Mouse (Mus musculus) heart, embryonic 13.5 days (tissue): ENCODE measurements around the gene Nfyc. TPM values are rescaled to one million over a fixed set of nuclear protein-coding genes. Genes with fewer than 3 reads are reported as not detected.

Experiments
- ATAC-seq: fragments of 200-750 bp; cut with Nextera tagmentation; 2 replicates; pipeline ENCODE4 v1.8.0; 2017; ENCODE audit warnings: moderate TSS enrichment; ENCODE audit not compliant: insufficient number of reproducible peaks, low FRiP score, low TSS enrichment; ENCODE audit errors: extremely low read depth
- H3K27ac ChIP-seq: fragments of 300-500 bp; sonication (generic); replicated peaks from 2 replicates; pipeline ENCODE4 v1.5.1; 2015; ENCODE audit warnings: moderate library complexity, mild to moderate bottlenecking, inconsistent platforms
- H3K27me3 ChIP-seq: fragments of 300-500 bp; sonication (generic); replicated peaks from 2 replicates; pipeline ENCODE4 v1.6.1; 2015; ENCODE audit warnings: mild to moderate bottlenecking, inconsistent platforms
- H3K36me3 ChIP-seq: fragments of 300-500 bp; sonication (generic); 2 replicates; pipeline ENCODE4 v1.6.1; 2015; ENCODE audit warnings: mild to moderate bottlenecking, inconsistent platforms
- H3K4me1 ChIP-seq: fragments of 300-500 bp; sonication (generic); 2 replicates; pipeline ENCODE4 v1.6.1; 2015; ENCODE audit warnings: inconsistent platforms
- H3K4me2 ChIP-seq: fragments of 300-500 bp; sonication (generic); 2 replicates; pipeline ENCODE4 v1.6.1; 2015; ENCODE audit warnings: inconsistent platforms, mild to moderate bottlenecking, moderate library complexity
- H3K4me3 ChIP-seq: fragments of 300-500 bp; sonication (generic); 2 replicates; pipeline ENCODE4 v1.5.1; 2015; ENCODE audit warnings: moderate library complexity, mild to moderate bottlenecking, inconsistent platforms
- H3K9ac ChIP-seq: fragments of 300-500 bp; sonication (generic); 2 replicates; pipeline ENCODE4 v1.6.1; 2015; ENCODE audit warnings: inconsistent platforms, mild to moderate bottlenecking, moderate library complexity
- H3K9me3 ChIP-seq: fragments of 300-500 bp; sonication (generic); 2 replicates; pipeline ENCODE4 v1.6.1; 2016; ENCODE audit warnings: inconsistent platforms
- WGBS: fragments of 180-500 bp; shearing (Covaris S2); methylation state at CpG from one replicate; pipeline ENCODE4 v1.1.7; 2015; ENCODE audit warnings: mixed read lengths; 5-methylcytosine and 5-hydroxymethylcytosine counted together
- polyA plus RNA-seq: library from polyadenylated mRNA; unstranded; fragments of >200 nt; fragmentation: Nextera tagmentation; extraction: Ambion mirVana; gene quantifications from 2 replicates; pipeline ENCODE4 v1.2.1, GENCODE M21; 2015

Nfyc gene
- polyA plus RNA-seq, 1 experiment from 2014 or later: 97.4 TPM

GRCm38 (mm10) chr4:120855360-120856060, 24.1 kb upstream of the Nfyc start:
- Histone ChIP-seq H3K4me1 (peaks cover 17% of the 10 kb centered on the region), H3K27me3 (peaks cover 87% of the 10 kb centered on the region), H3K4me2 (peak overlapping the region; percentile 90), H3K4me3 (peak overlapping the region; percentile 64), H3K9me3 (no peaks in the 10 kb centered on the region), H3K27ac (no peak overlapping the region), H3K36me3 (no peaks in the 10 kb centered on the region), H3K9ac (no peak overlapping the region)
- 34% methylated on average over 7 of the region's 7 CpGs for WGBS
- ATAC-seq: no peak

- H3K4me3 ChIP-seq: peak within 1 kb of the TSS; percentile 64
- 2% methylated on average over 62 of the region's 68 CpGs for WGBS
- H3K9ac ChIP-seq: peak within 1 kb of the TSS; percentile 76
- ATAC-seq: peak; percentile 63
- H3K4me2 ChIP-seq: peak within 1 kb of the TSS; percentile 90
- H3K27ac ChIP-seq: no peak within 1 kb of the TSS
- peaks cover 10% of the 10 kb centered on the region for H3K4me1 ChIP-seq
- H3K27me3 ChIP-seq: peaks cover 95% of the 10 kb centered on the region
- H3K9me3 ChIP-seq: no peaks in the 10 kb centered on the region
- H3K36me3 ChIP-seq: no peaks in the 10 kb centered on the region
Measured at GRCm38 (mm10) chr4:120854588-120855319, 23.4 kb upstream of the Nfyc start, which contains the start of gene Rims3. TSS of gene Rims3 (plus strand) at chr4:120854816.

- 0 out of 2 replicates have a peak, but pooled peaks cover 6% of the 10 kb centered on the region for H3K4me1 ChIP-seq
- ATAC-seq: no peak
- no peaks in the 10 kb centered on the region for H3K9me3 ChIP-seq
- 2% methylated on average over 10 of the region's 10 CpGs for WGBS
- no peak overlapping the region for H3K9ac ChIP-seq
- no peak overlapping the region for H3K4me3 ChIP-seq
- no peak overlapping the region for H3K27ac ChIP-seq
- no peaks in the 10 kb centered on the region for H3K36me3 ChIP-seq
- no peak overlapping the region for H3K4me2 ChIP-seq
- H3K27me3 ChIP-seq: peaks cover 89% of the 10 kb centered on the region
Measured at GRCm38 (mm10) chr4:120850946-120851345, 19.6 kb upstream of the Nfyc start.

GRCm38 (mm10) chr4:120849451-120849850, 18.1 kb upstream of the Nfyc start:
- Histone ChIP-seq H3K9ac (no peak overlapping the region), H3K4me1 (no peaks in the 10 kb centered on the region; the same call in 1 of the 2 replicates), H3K4me3 (no peak overlapping the region), H3K36me3 (no peaks in the 10 kb centered on the region), H3K4me2 (no peak overlapping the region), H3K27ac (no peak overlapping the region), H3K27me3 (peaks cover 86% of the 10 kb centered on the region), H3K9me3 (no peaks in the 10 kb centered on the region)
- WGBS: 62% methylated on average over 11 of the region's 11 CpGs
- no peak for ATAC-seq

GRCm38 (mm10) chr4:120848909-120849308, 17.5 kb upstream of the Nfyc start:
- no peak overlapping the region for H3K4me2 ChIP-seq
- H3K4me1 ChIP-seq: no peaks in the 10 kb centered on the region; the same call in 1 of the 2 replicates
- ATAC-seq: no peak
- H3K4me3 ChIP-seq: no peak overlapping the region
- peaks cover 85% of the 10 kb centered on the region for H3K27me3 ChIP-seq
- no peaks in the 10 kb centered on the region for H3K9me3 ChIP-seq
- WGBS: 64% methylated on average over 6 of the region's 6 CpGs
- no peaks in the 10 kb centered on the region for H3K36me3 ChIP-seq
- no peak overlapping the region for H3K9ac ChIP-seq
- no peak overlapping the region for H3K27ac ChIP-seq

GRCm38 (mm10) chr4:120845098-120845497, 13.7 kb upstream of the Nfyc start:
- no peak for ATAC-seq
- no peaks in the 10 kb centered on the region for H3K36me3 ChIP-seq
- no peak overlapping the region for H3K27ac ChIP-seq
- no peaks in the 10 kb centered on the region for H3K9me3 ChIP-seq
- WGBS: 64% methylated on average over 4 of the region's 4 CpGs
- no peak overlapping the region for H3K4me2 ChIP-seq
- no peak overlapping the region for H3K4me3 ChIP-seq
- peaks cover 69% of the 10 kb centered on the region for H3K27me3 ChIP-seq
- no peak overlapping the region for H3K9ac ChIP-seq
- no peaks in the 10 kb centered on the region; the same call in 1 of the 2 replicates for H3K4me1 ChIP-seq

- no peaks in the 10 kb centered on the region; the same call in 1 of the 2 replicates for H3K4me1 ChIP-seq
- WGBS: 37% methylated on average over 7 of the region's 7 CpGs
- H3K4me2 ChIP-seq: no peak overlapping the region
- no peak for ATAC-seq
- no peaks in the 10 kb centered on the region for H3K9me3 ChIP-seq
- H3K9ac ChIP-seq: no peak overlapping the region
- no peak overlapping the region for H3K27ac ChIP-seq
- peaks cover 64% of the 10 kb centered on the region for H3K27me3 ChIP-seq
- no peak overlapping the region for H3K4me3 ChIP-seq
- no peaks in the 10 kb centered on the region for H3K36me3 ChIP-seq
Measured at GRCm38 (mm10) chr4:120844423-120845082, 13.2 kb upstream of the Nfyc start.

GRCm38 (mm10) chr4:120841342-120841741, 10.0 kb upstream of the Nfyc start:
- H3K4me1 ChIP-seq: no peaks in the 10 kb centered on the region; the same call in 1 of the 2 replicates
- H3K9ac ChIP-seq: no peak overlapping the region
- H3K27ac ChIP-seq: no peak overlapping the region
- no peaks in the 10 kb centered on the region for H3K9me3 ChIP-seq
- H3K36me3 ChIP-seq: no peaks in the 10 kb centered on the region
- ATAC-seq: no peak
- 80% methylated on average over 3 of the region's 3 CpGs for WGBS
- H3K4me2 ChIP-seq: no peak overlapping the region
- no peak overlapping the region for H3K4me3 ChIP-seq
- H3K27me3 ChIP-seq: peaks cover 40% of the 10 kb centered on the region

GRCm38 (mm10) chr4:120830767-120831166, 605 bp downstream of the Nfyc start:
- no peak overlapping the region for H3K4me3 ChIP-seq
- no peaks in the 10 kb centered on the region for H3K36me3 ChIP-seq
- H3K4me1 ChIP-seq: peaks cover 6% of the 10 kb centered on the region
- ATAC-seq: no peak
- no peak overlapping the region for H3K4me2 ChIP-seq
- H3K9me3 ChIP-seq: no peaks in the 10 kb centered on the region
- no peak overlapping the region for H3K27ac ChIP-seq
- no peaks in the 10 kb centered on the region for H3K27me3 ChIP-seq
- H3K9ac ChIP-seq: no peak overlapping the region
- 56% methylated on average over 5 of the region's 5 CpGs for WGBS

- Histone ChIP-seq H3K27me3 (no peaks in the 10 kb centered on the region), H3K27ac (peak overlapping the region; percentile 100), H3K4me2 (peak overlapping the region; percentile 92), H3K9ac (peak overlapping the region; percentile 99; the same call in 1 of the 2 replicates), H3K9me3 (no peaks in the 10 kb centered on the region), H3K36me3 (peaks cover 8% of the 10 kb centered on the region; the same call in 1 of the 2 replicates), H3K4me3 (peak overlapping the region; percentile 85), H3K4me1 (peaks cover 38% of the 10 kb centered on the region)
- no peak for ATAC-seq
- WGBS: 92% methylated on average over 6 of the region's 6 CpGs
Measured at GRCm38 (mm10) chr4:120826418-120826817, 5.0 kb downstream of the Nfyc start.
